Mouse (Mus musculus) heart, adult 2 months (tissue): ENCODE data around the gene BC080695. TPM values are rescaled to one million over a fixed set of nuclear protein-coding genes. Genes with fewer than 3 reads are reported as not detected.
"Not testable (repeated sequence)": the region's sequence is repeated elsewhere in the genome, so short reads cannot be mapped to it uniquely, and the experiment has no call there.

Experiments
- DNase-seq, 2 experiments: peaks; one replicate each; pipeline ENCODE4 v3.0.0; 2021
- H3K27ac ChIP-seq: fragments of 200-600 bp; 2 replicates; pipeline ENCODE4 v1.8.1; 2022
- H3K27me3 ChIP-seq: fragments of 200-500 bp; 2 replicates; pipeline ENCODE4 v1.6.1; 2012; ENCODE audit warnings: mild to moderate bottlenecking, low read length, inconsistent platforms, mixed read lengths; ENCODE audit not compliant: control insufficient read depth, insufficient read depth
- H3K36me3 ChIP-seq: fragments of 200-500 bp; 2 replicates; pipeline ENCODE4 v1.6.1; 2012; ENCODE audit warnings: low read length, inconsistent platforms; ENCODE audit not compliant: control insufficient read depth, insufficient read depth
- H3K4me1 ChIP-seq: fragments of 200-500 bp; 2 replicates; pipeline ENCODE4 v1.6.1; 2011; ENCODE audit warnings: low read length; ENCODE audit not compliant: control insufficient read depth, insufficient read depth
- H3K4me3 ChIP-seq: fragments of 200-600 bp; 2 replicates; pipeline ENCODE4 v1.8.1; 2022
- H3K79me2 ChIP-seq: fragments of 200-500 bp; replicated peaks from 2 replicates; pipeline ENCODE4 v1.6.1; 2012; ENCODE audit warnings: mild to moderate bottlenecking, inconsistent platforms, low read length, moderate library complexity, mixed read lengths; ENCODE audit not compliant: control insufficient read depth, insufficient read depth
- H3K9ac ChIP-seq: fragments of 200-500 bp; 2 replicates; pipeline ENCODE4 v1.6.1; 2012; ENCODE audit warnings: low read depth, mild to moderate bottlenecking, control low read depth, inconsistent platforms, low read length, mixed read lengths
- CTCF ChIP-seq: fragments of 200-600 bp; IDR thresholded peaks from 2 replicates; pipeline ENCODE4 v1.8.1; 2022; ENCODE audit warnings: antibody characterized with exemption, mild to moderate bottlenecking, moderate library complexity
- EP300 ChIP-seq: fragments of 200-500 bp; IDR thresholded peaks from 2 replicates; pipeline ENCODE4 v1.6.1; 2011; ENCODE audit warnings: low read depth, low read length, control low read depth; ENCODE audit not compliant: insufficient read depth
- POLR2A ChIP-seq: fragments of 200-500 bp; IDR thresholded peaks from 2 replicates; pipeline ENCODE4 v1.6.1; 2011; ENCODE audit warnings: mild to moderate bottlenecking, low read depth, low read length, control low read depth; ENCODE audit not compliant: insufficient read depth
- WGBS: fragments of 180-500 bp; shearing (Covaris S2); methylation state at CpG from one replicate; pipeline ENCODE4 v1.1.7; 2018; 5-methylcytosine and 5-hydroxymethylcytosine counted together
- intact Hi-C: fragments of 180-260 bp; cut with DNase I; formaldehyde crosslinking; loops from one replicate; pipeline ENCODE4 v1.15.1; 2025
- long read RNA-seq: library from polyadenylated mRNA; stranded (forward); transcript quantifications from one replicate; pipeline ENCODE4 v2.0.0, GENCODE M21; 2021
- polyA plus RNA-seq: library from polyadenylated mRNA; depleted of rRNA; stranded (reverse); fragments of >200 nt; gene quantifications from 2 replicates; pipeline ENCODE4 v1.2.3, GENCODE M21; 2012; rRNA removed
- total RNA-seq, 2 experiments: library from RNA; stranded (reverse); gene quantifications; 2 replicates each; pipeline ENCODE4 v1.2.3; 2021

BC080695 gene
- not detected for total RNA-seq
- polyA plus RNA-seq: not detected in 2 replicates
- long read RNA-seq: 0 reads

- H3K4me1 ChIP-seq, H3K36me3 ChIP-seq, H3K27me3 ChIP-seq, intact Hi-C loops, H3K27ac ChIP-seq, H3K4me3 ChIP-seq, H3K79me2 ChIP-seq, H3K9ac ChIP-seq, DNase-seq: not testable (repeated sequence)
- WGBS: no CpG with 5 or more reads among the region's 3 CpGs
Observed at GRCm38 (mm10) chr4:143551400-143551799, at the start of gene BC080695, which contains the start of gene Gm13057. Gene BC080695, plus strand, starts transcription at chr4:143551700. Gene Gm13057, plus strand, starts transcription at chr4:143551709.

GRCm38 (mm10) chr4:143511043-143511442 is 40.5 kb upstream of the BC080695 start, which contains the start of gene Gm13043:
Gene Gm13043, plus strand, starts transcription at chr4:143511343.
- no peak for DNase-seq
- H3K27ac ChIP-seq: no peak within 1 kb of the TSS

GRCm38 (mm10) chr4:143535654-143536053 is 15.8 kb upstream of the BC080695 start, which contains the start of gene Gm13040:
Gene Gm13040, plus strand, starts transcription at chr4:143535954.
- H3K9ac ChIP-seq, H3K4me1 ChIP-seq, H3K27me3 ChIP-seq, H3K27ac ChIP-seq, intact Hi-C loops, H3K36me3 ChIP-seq, H3K79me2 ChIP-seq, H3K4me3 ChIP-seq, DNase-seq: not testable (repeated sequence)
- WGBS: no CpG with 5 or more reads among the region's 3 CpGs

More at GRCm38 (mm10) chr4:143511043-143511442, 40.5 kb upstream of the BC080695 start, which contains the start of gene Gm13043:
- Histone ChIP-seq H3K9ac (no peak within 1 kb of the TSS), H3K4me1 (no peaks in the 10 kb centered on the region), H3K79me2 (no peaks in the 10 kb centered on the region), H3K4me3 (no peak within 1 kb of the TSS), H3K27me3 (no peaks in the 10 kb centered on the region), H3K36me3 (no peaks in the 10 kb centered on the region)
- 70% methylated on average over 3 of the region's 3 CpGs for WGBS
- intact Hi-C loops: no loop called here
- TF ChIP-seq CTCF (no peak), POLR2A (no peak), EP300 (no peak)

DNA sequence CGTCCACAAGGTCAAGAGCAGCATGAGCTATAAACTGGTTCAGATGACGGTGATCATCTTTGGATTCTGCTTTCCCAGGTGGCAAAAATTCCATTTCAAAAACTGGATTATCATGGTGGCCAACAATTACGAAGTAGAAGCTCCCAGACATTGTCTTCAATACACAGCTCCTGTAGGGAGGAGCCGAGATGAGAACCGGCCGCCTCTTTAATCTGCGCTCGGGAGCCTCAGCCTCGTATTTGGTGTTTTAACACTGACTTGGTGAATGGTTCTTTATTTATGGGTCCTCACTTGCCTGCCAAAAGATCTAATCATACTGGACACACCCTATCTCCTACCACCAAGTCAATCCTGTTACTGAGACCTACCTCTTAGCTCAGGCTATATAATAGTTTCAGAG is 60.4 kb downstream of the BC080695 start:
- WGBS: 78% methylated on average over 9 of the region's 9 CpGs

DNA sequence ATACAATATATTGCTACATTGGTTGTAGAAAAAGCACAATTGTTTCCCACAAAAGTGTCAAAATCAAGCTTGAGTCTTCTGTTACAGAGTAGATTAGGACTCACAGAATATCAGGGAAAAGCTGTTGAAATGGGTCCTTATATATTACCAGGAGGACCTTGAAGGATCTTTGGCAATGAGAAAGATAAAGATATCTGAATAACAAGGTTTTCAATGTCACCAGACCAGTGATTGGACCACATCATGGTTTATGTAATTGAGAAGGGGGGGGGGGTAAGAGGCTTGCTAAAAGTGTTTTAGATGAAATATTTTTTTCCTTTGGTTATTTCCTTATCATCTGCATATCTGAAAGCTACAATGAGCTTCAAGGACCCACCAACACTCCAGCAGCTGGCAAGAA is 63.2 kb downstream of the BC080695 start, which contains the start of gene Gm13083:
TSS of gene Gm13083 (plus strand) at position 301 of the 400 bp plus-strand sequence.
- H3K36me3 ChIP-seq, H3K79me2 ChIP-seq, intact Hi-C loops, DNase-seq, H3K4me3 ChIP-seq, H3K9ac ChIP-seq, H3K27ac ChIP-seq, H3K4me1 ChIP-seq, H3K27me3 ChIP-seq: not testable (repeated sequence)

More for the DNA sequence above, 60.4 kb downstream of the BC080695 start:
- intact Hi-C loops, H3K27ac ChIP-seq, H3K9ac ChIP-seq, H3K4me3 ChIP-seq, H3K36me3 ChIP-seq, H3K4me1 ChIP-seq, H3K79me2 ChIP-seq, H3K27me3 ChIP-seq, DNase-seq: not testable (repeated sequence)

GRCm38 (mm10) chr4:143618101-143618500 is 66.6 kb downstream of the BC080695 start:
- H3K27ac ChIP-seq, H3K36me3 ChIP-seq, H3K4me3 ChIP-seq, H3K4me1 ChIP-seq, H3K79me2 ChIP-seq, DNase-seq, H3K27me3 ChIP-seq, intact Hi-C loops, H3K9ac ChIP-seq: not testable (repeated sequence)
- 65% methylated on average over 4 of the region's 4 CpGs for WGBS

Other genes with a start within 250 kb of the BC080695 start
- not detected for gene Lrrc38, start 201.9 kb upstream of the BC080695 start, total RNA-seq
- gene Lrrc38, start 201.9 kb upstream of the BC080695 start, polyA plus RNA-seq: 0.47 and 1.8 TPM in 2 replicates
- not detected for gene Pramel1, start 157.3 kb upstream of the BC080695 start, total RNA-seq
- gene Pramel1, start 157.3 kb upstream of the BC080695 start, polyA plus RNA-seq: not detected in 2 replicates
- gene Pramef8, start 139.3 kb upstream of the BC080695 start, total RNA-seq: 1 to 10 TPM; 8.0 to 8.4 TPM
- gene Pramef8, start 139.3 kb upstream of the BC080695 start, polyA plus RNA-seq: 4.1 and 10.9 TPM in 2 replicates
- not detected for gene Oog4, start 101.4 kb upstream of the BC080695 start, total RNA-seq
- not detected in 2 replicates for gene Oog4, start 101.4 kb upstream of the BC080695 start, polyA plus RNA-seq
- not detected for gene Gm13043, start 40.4 kb upstream of the BC080695 start, total RNA-seq
- not detected in 2 replicates for gene Gm13043, start 40.4 kb upstream of the BC080695 start, polyA plus RNA-seq
- gene Gm13040, start 15.7 kb upstream of the BC080695 start, total RNA-seq: not detected
- not detected in 2 replicates for gene Gm13040, start 15.7 kb upstream of the BC080695 start, polyA plus RNA-seq
- gene Gm13057, start within 50 bp of the BC080695 start, total RNA-seq: not detected
- not detected in 2 replicates for gene Gm13057, start within 50 bp of the BC080695 start, polyA plus RNA-seq
- not detected for gene Gm13083, start 63.3 kb downstream of the BC080695 start, total RNA-seq
- gene Gm13083, start 63.3 kb downstream of the BC080695 start, polyA plus RNA-seq: not detected in 2 replicates
- not detected for gene Gm13088, start 105.5 kb downstream of the BC080695 start, total RNA-seq
- not detected in 2 replicates for gene Gm13088, start 105.5 kb downstream of the BC080695 start, polyA plus RNA-seq
- not detected for gene Gm13089, start 151.0 kb downstream of the BC080695 start, total RNA-seq
- not detected in 2 replicates for gene Gm13089, start 151.0 kb downstream of the BC080695 start, polyA plus RNA-seq
- not detected for gene Gm13078, start 167.8 kb downstream of the BC080695 start, total RNA-seq
- gene Gm13078, start 167.8 kb downstream of the BC080695 start, polyA plus RNA-seq: not detected in 2 replicates
- not detected for gene Gm13023, start 237.7 kb downstream of the BC080695 start, total RNA-seq
- not detected in 2 replicates for gene Gm13023, start 237.7 kb downstream of the BC080695 start, polyA plus RNA-seq